Mouse (Mus musculus): ENCODE results near the gene Taar4. TPM values are rescaled to one million over a fixed set of nuclear protein-coding genes. Genes with fewer than 3 reads are reported as not detected.

Taar4 gene
- polyA plus RNA-seq, 1 experiment, result not detected

DNA sequence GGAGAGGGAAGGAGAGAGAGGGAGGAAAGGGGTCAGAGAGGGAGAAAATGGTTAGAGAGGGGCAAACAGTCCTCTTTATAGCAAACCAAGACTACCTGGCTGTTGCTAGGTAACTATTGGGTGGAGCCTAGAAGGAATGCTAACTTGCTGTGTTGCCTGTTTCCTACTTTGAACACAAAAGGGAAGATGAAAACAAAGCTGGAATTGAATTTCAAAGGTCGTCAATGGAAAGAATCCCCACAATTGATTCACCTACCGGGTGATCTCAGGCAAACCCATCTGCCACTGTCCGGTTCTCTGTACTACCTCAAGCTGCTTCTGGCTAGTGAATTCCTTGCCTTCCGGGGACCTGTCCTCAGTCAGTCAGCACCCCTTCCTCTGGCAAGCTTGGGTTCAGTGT, 17.7 kb downstream of the Taar4 start:
- Histone ChIP-seq H3K4me1 (ENCODE audit: control insufficient read depth, insufficient read depth, insufficient read length, low read length) (no peaks in the 10 kb centered on the region), H3K27ac (replicated peaks; ENCODE audit: low read depth, low read length) (no peak overlapping the region), H3K4me3 (ENCODE audit: insufficient read depth, low read depth, low read length) (no peak overlapping the region)

DNA sequence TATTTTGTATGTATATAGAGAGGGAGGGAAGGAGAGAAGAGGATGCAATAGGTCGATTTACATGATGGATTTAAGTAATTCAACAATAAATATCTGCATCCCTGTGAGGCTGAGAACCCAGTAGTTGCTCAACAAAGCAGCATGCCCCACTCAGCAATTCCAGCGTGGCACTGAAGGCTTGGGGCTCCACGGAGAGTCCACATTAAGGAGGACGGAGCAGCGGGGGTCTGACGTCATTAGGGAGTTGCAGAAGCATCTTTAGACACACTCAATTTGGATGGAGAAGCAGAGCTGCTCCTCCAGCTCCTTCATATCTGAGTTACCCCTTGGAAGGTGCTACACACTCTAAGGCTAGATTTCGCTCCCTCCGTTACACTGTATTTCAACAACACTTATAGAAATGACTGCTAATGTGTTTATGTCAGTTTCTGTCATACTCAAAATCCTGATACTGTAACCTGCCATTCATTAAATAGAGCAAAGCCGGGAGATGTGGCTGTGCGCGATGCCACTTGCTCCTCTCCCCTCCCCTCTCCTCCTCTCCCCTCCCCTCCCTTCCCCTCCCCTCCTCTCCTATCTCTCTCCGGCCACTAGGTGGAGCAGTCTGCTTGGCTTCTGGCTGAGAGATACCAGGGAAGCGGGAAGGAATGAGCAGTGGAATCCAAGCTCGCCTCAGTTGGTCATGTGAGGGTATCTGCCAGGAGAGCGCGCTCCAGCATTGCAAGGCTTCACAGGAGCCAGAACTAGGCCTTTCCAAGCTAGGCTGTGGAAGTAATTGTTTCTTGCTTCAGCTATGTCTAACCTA, 18.8 kb downstream of the Taar4 start:
- Histone ChIP-seq H3K4me1 (ENCODE audit: control insufficient read depth, insufficient read depth, insufficient read length, low read length) (no peaks in the 10 kb centered on the region), H3K4me3 (ENCODE audit: insufficient read depth, low read depth, low read length) (no peak overlapping the region), H3K27ac (replicated peaks; ENCODE audit: low read depth, low read length) (no peak overlapping the region)

DNA sequence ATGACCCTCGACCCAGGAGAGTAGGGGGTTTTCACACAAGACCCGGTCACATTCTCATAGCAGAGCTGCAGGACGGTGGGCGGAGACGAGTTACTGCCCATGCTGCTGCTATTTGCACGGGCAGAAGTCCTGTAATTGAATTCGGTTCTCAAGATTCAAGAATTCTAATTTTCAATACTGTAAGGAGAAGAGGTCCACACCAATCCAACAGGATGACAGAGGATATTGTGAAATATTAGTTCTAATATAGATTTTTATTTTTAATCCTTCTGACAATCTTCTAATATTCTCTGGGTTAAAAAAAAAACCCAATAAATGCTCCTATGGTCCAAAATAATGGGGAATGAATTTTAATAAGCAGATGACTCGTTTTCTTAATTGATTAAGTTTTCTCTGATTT, 25.3 kb downstream of the Taar4 start, which contains the start of gene Taar6:
Gene Taar6, minus strand, starts transcription at position 101 of the 400 bp plus-strand sequence.
- no peak within 1 kb of the TSS for H3K4me3 ChIP-seq (ENCODE audit: insufficient read depth, low read depth, low read length)
- H3K4me1 ChIP-seq (ENCODE audit: control insufficient read depth, insufficient read depth, insufficient read length, low read length), result no peaks in the 10 kb centered on the region
- H3K27ac ChIP-seq (replicated peaks; ENCODE audit: low read depth, low read length), result no peak within 1 kb of the TSS

DNA sequence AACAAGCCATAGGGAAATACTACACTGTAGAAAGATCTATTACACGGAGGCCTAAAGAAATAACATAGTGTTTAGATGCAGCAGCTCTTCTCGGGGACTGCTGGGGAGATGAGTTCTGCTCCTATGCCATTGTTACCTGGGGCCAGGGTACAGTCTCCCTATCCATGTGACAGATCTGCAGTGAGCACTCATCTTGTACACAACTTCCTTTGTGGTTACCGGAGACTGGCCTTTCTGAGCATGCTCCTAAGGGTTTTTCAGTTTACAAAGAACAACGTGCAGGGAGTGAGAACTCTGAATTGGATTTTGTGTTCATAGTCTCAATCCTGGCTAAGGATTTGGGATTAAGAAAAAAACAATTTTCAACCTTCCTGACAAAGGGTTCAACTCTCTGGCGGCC, 26.1 kb downstream of the Taar4 start:
- H3K27ac ChIP-seq (replicated peaks; ENCODE audit: low read depth, low read length), result no peak overlapping the region
- no peak overlapping the region for H3K4me3 ChIP-seq (ENCODE audit: insufficient read depth, low read depth, low read length)
- no peaks in the 10 kb centered on the region for H3K4me1 ChIP-seq (ENCODE audit: control insufficient read depth, insufficient read depth, insufficient read length, low read length)

DNA sequence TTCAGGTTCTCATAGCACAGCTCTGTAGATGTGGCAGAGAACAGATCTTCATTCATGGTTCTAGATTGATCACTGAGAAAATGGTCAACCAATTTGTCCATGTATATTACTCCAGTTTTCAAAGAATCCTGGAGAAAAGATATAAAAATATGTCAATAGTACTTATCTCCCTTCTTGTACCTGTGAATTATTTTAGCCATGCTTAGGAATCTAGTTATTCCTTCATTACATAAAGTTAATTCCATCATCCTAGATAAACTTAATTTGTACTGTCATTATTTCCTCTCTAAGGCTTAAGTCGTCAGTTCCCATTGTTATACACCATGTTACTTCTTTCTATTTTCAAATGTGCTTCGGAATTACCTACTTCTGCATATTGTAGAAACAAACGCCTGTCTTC, 33.1 kb downstream of the Taar4 start, which contains the start of gene Taar7a:
Gene Taar7a, minus strand, starts transcription at position 101 of the 400 bp plus-strand sequence.
- Histone ChIP-seq H3K4me3 (ENCODE audit: insufficient read depth, low read depth, low read length) (no peak within 1 kb of the TSS), H3K27ac (replicated peaks; ENCODE audit: low read depth, low read length) (no peak within 1 kb of the TSS), H3K4me1 (ENCODE audit: control insufficient read depth, insufficient read depth, insufficient read length, low read length) (no peaks in the 10 kb centered on the region)

DNA sequence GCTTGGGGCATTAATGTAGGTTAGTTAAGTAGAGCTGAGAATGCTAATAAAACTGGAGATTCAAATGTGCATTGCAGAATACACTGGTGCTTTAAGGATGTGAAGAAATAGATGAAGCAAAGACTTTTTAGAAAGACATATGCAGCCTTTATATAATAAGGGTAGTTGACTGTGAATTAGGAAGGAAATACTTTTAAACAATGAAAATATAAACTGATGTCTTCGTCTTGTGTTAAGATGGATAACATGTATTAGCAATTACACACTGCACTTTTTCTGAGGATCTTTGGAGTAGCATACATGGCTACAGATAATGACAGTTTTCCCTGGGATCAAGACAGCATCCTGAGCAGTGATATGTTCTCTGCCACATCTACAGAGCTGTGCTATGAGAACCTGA, 39.3 kb downstream of the Taar4 start, which contains the start of gene Taar7b:
Gene Taar7b, plus strand, starts transcription at position 301 of the 400 bp plus-strand sequence.
- no peak within 1 kb of the TSS for H3K4me3 ChIP-seq (ENCODE audit: insufficient read depth, low read depth, low read length)
- H3K4me1 ChIP-seq (ENCODE audit: control insufficient read depth, insufficient read depth, insufficient read length, low read length), result no peaks in the 10 kb centered on the region
- no peak within 1 kb of the TSS for H3K27ac ChIP-seq (replicated peaks; ENCODE audit: low read depth, low read length)

DNA sequence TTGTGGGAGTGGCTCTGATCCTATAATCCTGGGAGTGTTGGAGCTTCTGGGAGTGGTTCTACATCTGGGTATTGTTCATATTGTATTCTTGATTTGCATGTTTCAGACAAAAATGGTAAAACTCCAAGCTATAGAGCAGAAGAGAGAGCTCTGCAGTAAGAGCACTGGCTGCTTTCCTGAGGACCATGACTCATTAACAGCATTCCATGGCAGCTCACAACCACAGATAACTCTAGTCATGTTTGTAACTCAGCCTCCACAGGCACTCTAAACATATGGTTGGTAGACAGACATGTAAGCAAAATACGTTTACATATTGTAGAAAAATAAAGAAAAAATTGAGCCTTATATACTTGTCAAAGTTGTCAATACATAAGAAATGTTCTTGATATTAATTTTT, 46.1 kb downstream of the Taar4 start:
- Histone ChIP-seq H3K27ac (replicated peaks; ENCODE audit: low read depth, low read length) (no peak overlapping the region), H3K4me1 (ENCODE audit: control insufficient read depth, insufficient read depth, insufficient read length, low read length) (no peaks in the 10 kb centered on the region), H3K4me3 (ENCODE audit: insufficient read depth, low read depth, low read length) (no peak overlapping the region)

DNA sequence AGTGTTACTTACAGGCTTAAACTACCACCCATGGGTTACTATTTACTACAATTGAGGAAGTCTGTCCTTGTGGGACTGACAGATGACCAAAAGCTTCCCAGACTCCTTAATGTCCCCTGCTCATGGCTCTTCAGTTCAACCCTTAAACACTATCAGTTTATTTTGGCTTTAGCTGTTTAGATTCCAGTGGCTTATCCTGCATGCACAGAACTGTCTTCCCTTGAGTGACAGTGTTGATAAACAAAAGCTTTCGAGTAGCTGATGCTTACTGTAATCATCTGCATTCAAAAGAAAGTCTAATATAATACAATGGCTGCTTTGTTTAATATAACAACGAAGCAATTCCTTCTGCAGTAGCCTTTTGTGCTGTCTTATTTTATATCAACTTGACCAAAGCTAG, 46.7 kb downstream of the Taar4 start:
- no peak overlapping the region for H3K4me3 ChIP-seq (ENCODE audit: insufficient read depth, low read depth, low read length)
- no peak overlapping the region for H3K27ac ChIP-seq (replicated peaks; ENCODE audit: low read depth, low read length)
- no peaks in the 10 kb centered on the region for H3K4me1 ChIP-seq (ENCODE audit: control insufficient read depth, insufficient read depth, insufficient read length, low read length)

DNA sequence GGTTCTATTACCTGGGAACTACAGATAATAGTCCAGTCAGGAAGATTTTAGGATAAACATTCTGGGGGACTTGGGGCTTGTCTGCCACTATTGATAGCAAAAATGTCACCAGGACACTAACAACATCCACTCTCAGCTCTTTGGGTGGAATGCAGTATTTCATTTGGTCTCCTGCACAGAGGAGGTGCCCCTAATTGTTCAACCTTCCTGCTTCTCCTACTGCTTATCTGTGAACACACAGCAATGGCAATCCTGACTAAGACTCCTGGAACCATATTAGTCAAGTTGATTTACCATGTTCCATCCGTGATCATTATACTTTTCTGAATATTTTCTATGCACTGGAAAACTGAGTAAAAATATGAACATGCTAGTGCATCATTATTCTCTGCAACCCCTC, 47.8 kb downstream of the Taar4 start:
- H3K27ac ChIP-seq (replicated peaks; ENCODE audit: low read depth, low read length), result no peak overlapping the region
- no peak overlapping the region for H3K4me3 ChIP-seq (ENCODE audit: insufficient read depth, low read depth, low read length)
- no peaks in the 10 kb centered on the region for H3K4me1 ChIP-seq (ENCODE audit: control insufficient read depth, insufficient read depth, insufficient read length, low read length)

Other genes with a start within 250 kb of the Taar4 start
- 46.3 and 65.8 TPM in 2 replicates for gene Rps12, start 173.2 kb upstream of the Taar4 start, polyA plus RNA-seq (2012; ENCODE audit: insufficient read depth, insufficient read length, missing spikeins)
- 21.2 and 22.2 TPM in 2 replicates for gene Slc18b1, start 163.5 kb upstream of the Taar4 start, polyA plus RNA-seq (2012; ENCODE audit: insufficient read depth, insufficient read length, missing spikeins)
- gene Vnn3, start 109.0 kb upstream of the Taar4 start, polyA plus RNA-seq (2012; ENCODE audit: insufficient read depth, insufficient read length, missing spikeins), result 0.75 and 1.9 TPM in 2 replicates
- 1.4 and 2.2 TPM in 2 replicates for gene Vnn1, start 65.8 kb upstream of the Taar4 start, polyA plus RNA-seq (2012; ENCODE audit: insufficient read depth, insufficient read length, missing spikeins)
- not detected in 2 replicates for gene Taar1, start 40.1 kb upstream of the Taar4 start, polyA plus RNA-seq (2012; ENCODE audit: insufficient read depth, insufficient read length, missing spikeins)
- not detected in 2 replicates for gene Taar2, start 21.9 kb upstream of the Taar4 start, polyA plus RNA-seq (2012; ENCODE audit: insufficient read depth, insufficient read length, missing spikeins)
- not detected in 2 replicates for gene Taar3, start 10.9 kb upstream of the Taar4 start, polyA plus RNA-seq (2012; ENCODE audit: insufficient read depth, insufficient read length, missing spikeins)
- not detected in 2 replicates for gene Taar5, start 10.2 kb downstream of the Taar4 start, polyA plus RNA-seq (2012; ENCODE audit: insufficient read depth, insufficient read length, missing spikeins)
- gene Taar6, start 25.2 kb downstream of the Taar4 start, polyA plus RNA-seq (2012; ENCODE audit: insufficient read depth, insufficient read length, missing spikeins), result not detected in 2 replicates
- not detected in 2 replicates for gene Taar7a, start 33.0 kb downstream of the Taar4 start, polyA plus RNA-seq (2012; ENCODE audit: insufficient read depth, insufficient read length, missing spikeins)
- not detected in 2 replicates for gene Taar7b, start 39.4 kb downstream of the Taar4 start, polyA plus RNA-seq (2012; ENCODE audit: insufficient read depth, insufficient read length, missing spikeins)
- not detected in 2 replicates for gene Taar7d, start 66.7 kb downstream of the Taar4 start, polyA plus RNA-seq (2012; ENCODE audit: insufficient read depth, insufficient read length, missing spikeins)
- gene Taar7e, start 77.1 kb downstream of the Taar4 start, polyA plus RNA-seq (2012; ENCODE audit: insufficient read depth, insufficient read length, missing spikeins), result not detected in 2 replicates
- gene Taar7f, start 89.0 kb downstream of the Taar4 start, polyA plus RNA-seq (2012; ENCODE audit: insufficient read depth, insufficient read length, missing spikeins), result not detected in 2 replicates
- not detected in 2 replicates for gene Taar8a, start 116.0 kb downstream of the Taar4 start, polyA plus RNA-seq (2012; ENCODE audit: insufficient read depth, insufficient read length, missing spikeins)
- gene Taar8b, start 131.8 kb downstream of the Taar4 start, polyA plus RNA-seq (2012; ENCODE audit: insufficient read depth, insufficient read length, missing spikeins), result not detected in 2 replicates
- not detected in 2 replicates for gene Taar8c, start 141.4 kb downstream of the Taar4 start, polyA plus RNA-seq (2012; ENCODE audit: insufficient read depth, insufficient read length, missing spikeins)
- gene Taar9, start 149.0 kb downstream of the Taar4 start, polyA plus RNA-seq (2012; ENCODE audit: insufficient read depth, insufficient read length, missing spikeins), result not detected in 2 replicates
- 35.7 and 40.4 TPM in 2 replicates for gene Stx7, start 188.8 kb downstream of the Taar4 start, polyA plus RNA-seq (2012; ENCODE audit: insufficient read depth, insufficient read length, missing spikeins)